ENCODE assay signal across 8 mouse cellular contexts in genomic region chr14:33313624-33314023, GRCm38 (mm10).
DNase-seq lines count a peak whose midpoint lies in the region; ATAC-seq and TF ChIP-seq lines count a peak whose summit lies in the region.

No protein-coding gene starts in this region.

- no peaks in the 10 kb centered on the region for H3K9me3 ChIP-seq in ES-Bruce4 (replicated peaks; ENCODE audit: control insufficient read depth, insufficient read depth, low read length, poor library complexity, severe bottlenecking)
- no peaks in the 10 kb centered on the region for H3K9me3 ChIP-seq in embryonic facial prominence, embryonic 14.5 days (ENCODE audit: control insufficient read depth, low read length)
- H3K9me3 ChIP-seq in lung, embryonic 16.5 days (ENCODE audit: control insufficient read depth, low read length) = no peaks in the 10 kb centered on the region

- TF ChIP-seq EP300 in ES-Bruce4 (IDR thresholded peaks at IDR 0.05; ENCODE audit: insufficient read depth, low read depth, low read length) = no peak

- intact Hi-C loops in heart, postnatal 14 days (cut with DNase I) = loop anchor here (1.0 kb wide), 1 partner anchor 58 kb away; no protein-coding TSS in a partner anchor

- H3K27me3 ChIP-seq in ES-Bruce4 (ENCODE audit: control insufficient read depth, insufficient read depth, low read length, poor library complexity, severe bottlenecking) = no peaks in the 10 kb centered on the region
- peaks cover 17% of the 10 kb centered on the region; the same call in 1 of the 2 replicates for H3K27me3 ChIP-seq in embryonic facial prominence, embryonic 14.5 days (replicated peaks; ENCODE audit: control insufficient read depth, insufficient read depth, low read length)
- H3K27me3 ChIP-seq in lung, embryonic 16.5 days (ENCODE audit: control insufficient read depth, insufficient read depth, low read depth, low read length) = no peaks in the 10 kb centered on the region

- H3K9ac ChIP-seq in ES-Bruce4 (ENCODE audit: low read depth, poor library complexity, severe bottlenecking) = no peak overlapping the region
- H3K9ac ChIP-seq in embryonic facial prominence, embryonic 14.5 days (ENCODE audit: low read depth, low read length) = no peak overlapping the region
- no peak overlapping the region for H3K9ac ChIP-seq in lung, embryonic 16.5 days (ENCODE audit: low read length)

- H3K4me1 ChIP-seq in ES-Bruce4 (ENCODE audit: control insufficient read depth, insufficient read depth, low read length) = no peaks in the 10 kb centered on the region
- peaks cover 7% of the 10 kb centered on the region; the same call in 1 of the 2 replicates for H3K4me1 ChIP-seq in embryonic facial prominence, embryonic 14.5 days (ENCODE audit: control insufficient read depth, insufficient read depth, low read length)
- peaks cover 15% of the 10 kb centered on the region; the same call in 1 of the 2 replicates for H3K4me1 ChIP-seq in lung, embryonic 16.5 days (replicated peaks; ENCODE audit: control insufficient read depth, insufficient read depth, low read length)

- H3K4me3 ChIP-seq in ES-Bruce4 (ENCODE audit: low read depth, low read length) = no peak overlapping the region
- no peak overlapping the region for H3K4me3 ChIP-seq in embryonic facial prominence, embryonic 14.5 days (ENCODE audit: low read depth, low read length)
- no peak overlapping the region for H3K4me3 ChIP-seq in lung, embryonic 16.5 days (ENCODE audit: low read length)

- no peak for TF ChIP-seq POLR2A in ES-Bruce4 (IDR thresholded peaks at IDR 0.05; ENCODE audit: insufficient read depth, low read length)

- 7% methylated on average over 4 of the region's 4 CpGs for WGBS in embryonic facial prominence, embryonic 14.5 days
- WGBS in large intestine, adult 2 months = under 1% methylated on average over 4 of the region's 4 CpGs
- WGBS in lung, embryonic 16.5 days = 0% methylated on average over 4 of the region's 4 CpGs

- DNase-seq in adrenal gland, postnatal 36 days = peak; percentile 48 to 68
- peak; percentile 71 for DNase-seq in embryonic facial prominence, embryonic 14.5 days (ENCODE audit: low spot score)
- peak; percentile 67 to 78 for DNase-seq in heart, postnatal 14 days
- DNase-seq in large intestine, adult 2 months (ENCODE audit: low read depth, low spot score) = peak; percentile 37
- peak; percentile 62 for DNase-seq in ovary, postnatal 36 days (ENCODE audit: low spot score)

- no peak overlapping the region for H3K4me2 ChIP-seq in embryonic facial prominence, embryonic 14.5 days (ENCODE audit: low read depth, low read length)
- H3K4me2 ChIP-seq in lung, embryonic 16.5 days (ENCODE audit: low read depth, low read length) = no peak overlapping the region

- TF ChIP-seq CTCF in ES-Bruce4 (IDR thresholded peaks at IDR 0.05; ENCODE audit: low read depth, low read length) = peak; percentile 98

- peak; percentile 73 for ATAC-seq in embryonic facial prominence, embryonic 14.5 days (ENCODE audit: low read depth)
- ATAC-seq in lung, embryonic 16.5 days (ENCODE audit: low read depth) = peak; percentile 37
- ATAC-seq in activated CD4-positive, CD25-positive, alpha-beta regulatory T cell, adult 4 months = no peak

- H3K36me3 ChIP-seq in ES-Bruce4 (ENCODE audit: control insufficient read depth, insufficient read depth, low read length, poor library complexity, severe bottlenecking) = no peaks in the 10 kb centered on the region
- no peaks in the 10 kb centered on the region for H3K36me3 ChIP-seq in embryonic facial prominence, embryonic 14.5 days (ENCODE audit: control insufficient read depth, insufficient read depth, low read length)
- no peaks in the 10 kb centered on the region for H3K36me3 ChIP-seq in lung, embryonic 16.5 days (ENCODE audit: control insufficient read depth, insufficient read depth, low read length)

- H3K27ac ChIP-seq in ES-Bruce4 (ENCODE audit: insufficient read depth, low read length) = no peak overlapping the region
- H3K27ac ChIP-seq in embryonic facial prominence, embryonic 14.5 days (replicated peaks; ENCODE audit: low read depth, low read length) = no peak overlapping the region
- no peak overlapping the region for H3K27ac ChIP-seq in lung, embryonic 16.5 days (ENCODE audit: low read length)
